Mouse (Mus musculus) Patski (cell line): ENCODE measurements around the gene Klc1. TPM values are rescaled to one million over a fixed set of nuclear protein-coding genes. Genes with fewer than 3 reads are reported as not detected.
"Not testable (repeated sequence)": the region's sequence is repeated elsewhere in the genome, so short reads cannot be mapped to it uniquely, and the experiment has no call there.

Experiments
- ATAC-seq: fragments of 100-300 bp; one replicate; pipeline ENCODE4 v1.8.0; 2021
- CTCF ChIA-PET: fragments of 350-600 bp; sonication (Branson Sonifier 250); formaldehyde crosslinking; loops from one replicate; lab custom pipeline; 2022; ENCODE audit warnings: inconsistent platforms; lab: Charles Lee
- POLR2A ChIA-PET: fragments of 350-600 bp; sonication (Branson Sonifier 250); formaldehyde crosslinking; loops from one replicate; lab custom pipeline; 2022; ENCODE audit warnings: antibody characterized with exemption, inconsistent platforms; lab: Charles Lee
- DNase-seq: peaks from one replicate; pipeline ENCODE4 v3.0.0-alpha.2; 2011; ENCODE audit warnings: low read depth, low spot score
- H3K27me3 ChIP-seq: fragments of 371-371 bp; one replicate; pipeline ENCODE4 v1.5.1; 2021
- CTCF ChIP-seq: fragments of 100-300 bp; IDR thresholded peaks from one replicate; pipeline ENCODE4 v1.5.1; 2021
- in situ Hi-C: fragments of 300-500 bp; cut with MboI; formaldehyde crosslinking; loops from 3 replicates; pipeline ENCODE4 v1.11.1; 2018; ENCODE audit warnings: low pct_unique_long_range_greater_than_20kb, mixed read lengths
- polyA plus RNA-seq: library from polyadenylated mRNA; unstranded; gene quantifications from one replicate; pipeline ENCODE4 v1.2.3, GENCODE M21; 2021

The Klc1 gene
- polyA plus RNA-seq, 1 experiment from 2014 or later = 110 TPM

- ATAC-seq = no peak
Measured at GRCm38 (mm10) chr12:111725338-111726121, 33.1 kb upstream of the Klc1 start.

GRCm38 (mm10) chr12:111726122-111726463 lies 32.6 kb upstream of the Klc1 start:
- in situ Hi-C loops = loop anchor here (5.0 kb wide), 1 partner anchor 69 kb away; no protein-coding TSS in a partner anchor
- TF ChIP-seq CTCF = no peak
- POLR2A ChIA-PET = no interaction called here
- CTCF ChIA-PET = no interaction called here
- no peaks in the 10 kb centered on the region for H3K27me3 ChIP-seq
- ATAC-seq (no peak), DNase-seq (no peak)

More at GRCm38 (mm10) chr12:111725338-111726121, 33.1 kb upstream of the Klc1 start:
- no peaks in the 10 kb centered on the region for H3K27me3 ChIP-seq
- no peak for DNase-seq
- in situ Hi-C loops = loop anchor here (5.0 kb wide), 1 partner anchor 68 kb away; no protein-coding TSS in a partner anchor
- CTCF ChIA-PET = no interaction called here
- no peak for TF ChIP-seq CTCF
- POLR2A ChIA-PET = interaction anchor here (1.1 kb wide), 1 partner anchor 13 kb away, joined by 3 read pairs; no protein-coding TSS in a partner anchor

- in situ Hi-C loops = loop anchor here (5.0 kb wide), 1 partner anchor 71 kb away; no protein-coding TSS in a partner anchor
- H3K27me3 ChIP-seq = no peaks in the 10 kb centered on the region
- ChIA-PET POLR2A (no interaction called here), CTCF (no interaction called here)
- no peak for TF ChIP-seq CTCF
- ATAC-seq = no peak
- DNase-seq = no peak
Measured at GRCm38 (mm10) chr12:111727956-111728355, 30.7 kb upstream of the Klc1 start.

- H3K27me3 ChIP-seq = no peaks in the 10 kb centered on the region
- DNase-seq (no peak), ATAC-seq (peak; percentile 57)
- CTCF ChIA-PET = interaction anchor here (1.0 to 1.2 kb wide), 3 partner anchors 44 to 65 kb away, joined by 3 to 7 read pairs (median 3); no protein-coding TSS in a partner anchor
- in situ Hi-C loops = no loop called here
- peak; percentile 89 for TF ChIP-seq CTCF
- POLR2A ChIA-PET = interaction anchor here (1.5 kb wide), 1 partner anchor 9 kb away, joined by 4 read pairs; no protein-coding TSS in a partner anchor
Measured at GRCm38 (mm10) chr12:111731822-111732807, 26.5 kb upstream of the Klc1 start.

GRCm38 (mm10) chr12:111732921-111733320 lies 25.7 kb upstream of the Klc1 start:
- in situ Hi-C loops = no loop called here
- H3K27me3 ChIP-seq = no peaks in the 10 kb centered on the region
- CTCF ChIA-PET = interaction anchor here (1.1 kb wide), 1 partner anchor 66 kb away, joined by 3 read pairs; no protein-coding TSS in a partner anchor
- POLR2A ChIA-PET = interaction anchor here (0.7 kb wide), 1 partner anchor 67 kb away, joined by 3 read pairs; no protein-coding TSS in a partner anchor
- DNase-seq (no peak), ATAC-seq (no peak)
- TF ChIP-seq CTCF = no peak

GRCm38 (mm10) chr12:111734912-111735311 lies 23.7 kb upstream of the Klc1 start:
- no peak for DNase-seq
- CTCF ChIA-PET = interaction anchor here (0.9 kb wide), 1 partner anchor 67 kb away, joined by 3 read pairs; no protein-coding TSS in a partner anchor
- ATAC-seq = no peak
- POLR2A ChIA-PET = no interaction called here
- in situ Hi-C loops = no loop called here
- H3K27me3 ChIP-seq = no peaks in the 10 kb centered on the region
- TF ChIP-seq CTCF = no peak

- POLR2A ChIA-PET = interaction anchor here (0.5 kb wide), 1 partner anchor 10 kb away, joined by 3 read pairs; no protein-coding TSS in a partner anchor
Measured at GRCm38 (mm10) chr12:111736676-111737075, 22.0 kb upstream of the Klc1 start.

GRCm38 (mm10) chr12:111737370-111737769 lies 21.3 kb upstream of the Klc1 start:
- DNase-seq (no peak), ATAC-seq (no peak)
- ChIA-PET POLR2A (interaction anchor here (0.5 kb wide), 1 partner anchor 11 kb away, joined by 3 read pairs; no protein-coding TSS in a partner anchor), CTCF (no interaction called here)
- no peak for TF ChIP-seq CTCF
- no peaks in the 10 kb centered on the region for H3K27me3 ChIP-seq
- in situ Hi-C loops = no loop called here

More at GRCm38 (mm10) chr12:111736676-111737075, 22.0 kb upstream of the Klc1 start:
- DNase-seq, CTCF ChIA-PET, in situ Hi-C loops, H3K27me3 ChIP-seq, ATAC-seq: not testable (repeated sequence)

- no peak for DNase-seq
- in situ Hi-C loops = no loop called here
- ATAC-seq = no peak
- ChIA-PET CTCF (interaction anchor here (0.7 to 1.3 kb wide), 7 partner anchors 8 to 263 kb away, joined by 3 to 6 read pairs (median 3); no protein-coding TSS in a partner anchor), POLR2A (interaction anchor here (0.7 kb wide), 1 partner anchor 17 kb away, joined by 3 read pairs; no protein-coding TSS in a partner anchor)
- no peak for TF ChIP-seq CTCF
- H3K27me3 ChIP-seq = no peaks in the 10 kb centered on the region
Measured at GRCm38 (mm10) chr12:111738754-111739153, 19.9 kb upstream of the Klc1 start.

- CTCF ChIA-PET = no interaction called here
- TF ChIP-seq CTCF = no peak
- H3K27me3 ChIP-seq = no peaks in the 10 kb centered on the region
- ATAC-seq = no peak
- in situ Hi-C loops = no loop called here
- DNase-seq = no peak
- POLR2A ChIA-PET = no interaction called here
Measured at GRCm38 (mm10) chr12:111741338-111741737, 17.3 kb upstream of the Klc1 start.
